Mouse (Mus musculus): ENCODE data around the gene Spink2.
"Not testable (repeated sequence)": the region's sequence is repeated elsewhere in the genome, so short reads cannot be mapped to it uniquely, and the experiment has no call there.

The Spink2 gene

GRCm38 (mm10) chr5:77211236-77211635 is at the start of gene Spink2:
Gene Spink2, minus strand, starts transcription at chr5:77211471.
- DNase-seq (ENCODE audit: low read depth): no peak

- no peak for DNase-seq (ENCODE audit: low read depth)
Observed at GRCm38 (mm10) chr5:77260141-77260540, 48.9 kb upstream of the Spink2 start.

GRCm38 (mm10) chr5:77259315-77259714 is 48.0 kb upstream of the Spink2 start:
- no peak for DNase-seq (ENCODE audit: low read depth)

GRCm38 (mm10) chr5:77257603-77258002 is 46.3 kb upstream of the Spink2 start:
- no peak for DNase-seq (ENCODE audit: low read depth)

- DNase-seq (ENCODE audit: low read depth): no peak
Observed at GRCm38 (mm10) chr5:77254402-77254801, 43.1 kb upstream of the Spink2 start.

GRCm38 (mm10) chr5:77253154-77253553 is 41.9 kb upstream of the Spink2 start:
- no peak for DNase-seq (ENCODE audit: low read depth)

- no peak for DNase-seq (ENCODE audit: low read depth)
Observed at GRCm38 (mm10) chr5:77252115-77252827, 41.0 kb upstream of the Spink2 start.

- no peak for DNase-seq (ENCODE audit: low read depth)
Observed at GRCm38 (mm10) chr5:77251656-77252055, 40.4 kb upstream of the Spink2 start.

GRCm38 (mm10) chr5:77250083-77250482 is 38.8 kb upstream of the Spink2 start:
- DNase-seq (ENCODE audit: low read depth): no peak

- DNase-seq (ENCODE audit: low read depth): peak; percentile 10
Observed at GRCm38 (mm10) chr5:77245787-77246671, 34.8 kb upstream of the Spink2 start.

GRCm38 (mm10) chr5:77245463-77245786 is 34.2 kb upstream of the Spink2 start:
- no peak for DNase-seq (ENCODE audit: low read depth)

- no peak for DNase-seq (ENCODE audit: low read depth)
Observed at GRCm38 (mm10) chr5:77244331-77244987, 33.2 kb upstream of the Spink2 start.

- DNase-seq (ENCODE audit: low read depth): no peak
Observed at GRCm38 (mm10) chr5:77237104-77237503, 25.8 kb upstream of the Spink2 start.

- no peak for DNase-seq (ENCODE audit: low read depth)
Observed at GRCm38 (mm10) chr5:77234921-77235320, 23.6 kb upstream of the Spink2 start.

GRCm38 (mm10) chr5:77231863-77232262 is 20.6 kb upstream of the Spink2 start:
- not testable (repeated sequence) for DNase-seq (ENCODE audit: low read depth)

GRCm38 (mm10) chr5:77228986-77229385 is 17.7 kb upstream of the Spink2 start:
- peak; percentile 42 for DNase-seq (ENCODE audit: low read depth)

GRCm38 (mm10) chr5:77223043-77223975 is 12.0 kb upstream of the Spink2 start:
- no peak for DNase-seq (ENCODE audit: low read depth)

- no peak for DNase-seq (ENCODE audit: low read depth)
Observed at GRCm38 (mm10) chr5:77217724-77218123, 6.5 kb upstream of the Spink2 start.

- peak; percentile 82 for DNase-seq (ENCODE audit: low read depth)
Observed at GRCm38 (mm10) chr5:77217211-77217610, 5.9 kb upstream of the Spink2 start.

GRCm38 (mm10) chr5:77206134-77206533 is 5.1 kb downstream of the Spink2 start:
- DNase-seq (ENCODE audit: low read depth): no peak

- no peak for DNase-seq (ENCODE audit: low read depth)
Observed at GRCm38 (mm10) chr5:77202238-77202637, 9.0 kb downstream of the Spink2 start.

- DNase-seq (ENCODE audit: low read depth): peak; percentile 36
Observed at GRCm38 (mm10) chr5:77200695-77201094, 10.6 kb downstream of the Spink2 start.

Data from c-Kit-positive CD71-positive TER-119-negative erythroid progenitor cells, embryonic 14.5 days (primary cell).